Mouse (Mus musculus) spleen, adult 2 months (tissue): ENCODE data around the gene Pced1b.

ENCODE experiments used
- CTCF ChIP-seq: fragments of 200-500 bp; IDR thresholded peaks from 2 replicates; pipeline ENCODE4 v1.5.1; 2011; ENCODE audit warnings: mild to moderate bottlenecking, inconsistent platforms; ENCODE audit not compliant: insufficient read depth, insufficient read length, insufficient replicate concordance; ENCODE audit errors: extremely low read depth
- POLR2A ChIP-seq: fragments of 200-500 bp; IDR thresholded peaks from 2 replicates; pipeline ENCODE4 v1.6.1; 2011; ENCODE audit warnings: low read depth, low read length, inconsistent platforms

DNA sequence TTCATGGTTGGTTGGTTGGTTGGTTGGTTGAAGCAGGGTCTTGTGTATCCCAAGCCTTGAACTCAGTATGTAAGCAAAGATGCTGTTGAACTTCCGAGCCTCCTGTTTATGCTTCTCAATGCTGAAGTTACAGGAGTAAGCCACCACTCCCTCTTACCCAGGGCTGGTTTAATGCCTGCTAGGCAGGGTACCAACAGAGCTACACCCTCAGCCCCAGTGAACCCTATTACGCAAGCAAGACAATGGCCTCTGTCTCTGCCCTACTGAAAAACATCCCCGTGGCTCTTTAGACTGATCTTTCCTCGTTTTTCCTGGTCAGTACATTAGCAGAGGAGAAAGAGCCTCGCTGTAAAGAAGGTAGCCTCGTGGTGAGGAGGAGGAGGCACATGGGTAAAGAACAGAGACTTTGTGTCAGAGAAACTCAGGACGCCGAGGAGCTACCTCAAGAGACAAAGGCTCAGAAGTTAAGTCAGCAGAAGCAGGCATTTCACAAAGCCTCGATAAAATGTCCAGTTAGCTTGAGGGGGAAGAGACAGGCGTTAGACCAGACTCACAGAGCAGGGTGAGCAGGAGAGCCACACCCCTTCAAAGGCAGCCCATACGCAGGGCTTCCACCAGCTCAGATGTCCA, 13.2 kb downstream of the Pced1b start:
- TF ChIP-seq CTCF: no peak
- no peak for TF ChIP-seq POLR2A
